Mouse (Mus musculus): Measurements from ENCODE around the gene Slc32a1. TPM values are rescaled to one million over a fixed set of nuclear protein-coding genes. Genes with fewer than 3 reads are reported as not detected.

The Slc32a1 gene
- total RNA-seq, 1 experiment = 0.71 TPM

DNA sequence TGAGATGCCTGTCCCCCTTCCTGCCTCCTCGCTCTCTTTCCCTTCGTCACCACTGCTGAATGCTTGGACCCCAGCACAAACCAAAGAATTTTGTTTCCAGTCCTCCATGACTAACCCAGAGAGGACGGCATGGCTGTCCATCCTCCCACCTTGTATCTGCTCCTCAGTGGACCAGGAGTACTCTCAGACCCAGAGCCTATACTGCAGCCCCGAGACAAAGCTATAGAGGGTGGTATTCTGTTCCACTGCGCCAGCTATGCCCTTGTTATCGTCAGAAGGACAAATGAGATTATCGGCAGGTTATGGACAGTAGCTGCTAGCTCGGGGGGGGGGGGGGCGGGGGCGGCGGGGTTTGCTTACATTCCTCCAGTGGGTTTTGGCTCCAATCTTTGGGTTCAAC, 6.2 kb downstream of the Slc32a1 start:
- no peak overlapping the region for H3K9ac ChIP-seq (ENCODE audit: insufficient read depth, low read depth, low read length, poor library complexity, severe bottlenecking)
- in situ Hi-C loops (cut with MboI; ENCODE audit: low sequenced_read_pairs in 2 of 2, unreplicated experiment in 2 of 2) = no loop called here
- no peak for DNase-seq (ENCODE audit: low read depth, low spot score)
- H3K36me3 ChIP-seq (ENCODE audit: control insufficient read depth, insufficient read depth, low read length, poor library complexity, severe bottlenecking) = no peaks in the 10 kb centered on the region
- no peaks in the 10 kb centered on the region for H3K9me3 ChIP-seq (ENCODE audit: control insufficient read depth, insufficient read depth, low read depth, low read length)
- peaks cover 0 to 19% of the 10 kb centered on the region in 2 experiments; a peak in 2 of 4 replicates for H3K4me1 ChIP-seq (ENCODE audit: control insufficient read depth in 2 of 2, insufficient read depth in 2 of 2, low read length in 2 of 2, poor library complexity in 1 of 2)
- H3K27ac ChIP-seq (ENCODE audit: insufficient read depth, low read depth, low read length, poor library complexity, severe bottlenecking) = no peak overlapping the region
- peak overlapping the region in 1 of 2 experiments; percentile 18; a peak in 1 of 4 replicates for H3K4me3 ChIP-seq (ENCODE audit: insufficient read depth in 1 of 2, low read depth in 1 of 2, low read length in 2 of 2, poor library complexity in 1 of 2, severe bottlenecking in 1 of 2)
- TF ChIP-seq MAFK (IDR thresholded peaks at IDR 0.05; ENCODE audit: insufficient read depth, low read depth, low read length) (no peak), ZNF384 (IDR thresholded peaks at IDR 0.05; ENCODE audit: low read depth, low read length) (no peak), ZC3H11A (IDR thresholded peaks at IDR 0.05; ENCODE audit: borderline replicate concordance, low read depth, low read length) (no peak), CHD2 (IDR thresholded peaks at IDR 0.05; ENCODE audit: low read depth, low read length) (no peak)

DNA sequence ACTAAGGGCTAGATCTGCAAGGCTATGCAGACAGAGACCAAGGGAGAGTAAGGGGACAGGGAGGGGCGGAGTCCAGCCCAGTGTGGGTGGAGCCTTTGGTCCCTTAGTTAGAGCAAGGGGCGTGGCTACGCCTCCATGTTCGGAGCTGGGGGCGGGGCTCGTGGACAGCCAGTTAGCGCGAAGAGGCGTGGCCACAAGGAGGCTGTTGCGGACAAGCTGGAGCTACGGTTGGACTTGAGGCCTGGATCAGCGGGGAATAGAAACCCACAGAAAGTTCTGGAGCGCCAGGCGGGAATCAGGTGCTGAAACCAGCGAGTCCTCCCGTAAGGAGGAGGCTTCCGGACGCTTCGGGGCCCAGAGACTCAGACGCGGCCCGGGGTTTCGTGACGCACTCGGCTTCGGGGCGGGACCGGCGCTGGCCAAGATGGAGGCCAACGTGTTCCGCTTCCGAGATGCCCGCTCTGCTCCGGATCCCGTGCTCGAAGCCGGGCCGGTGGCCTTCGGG, 14.2 kb downstream of the Slc32a1 start, which contains the start of gene Actr5:
TSS of gene Actr5 (plus strand) at position 171 of the 505 bp plus-strand sequence.
- peak; percentile 99 for DNase-seq (ENCODE audit: low read depth, low spot score)
- Histone ChIP-seq H3K4me1 (ENCODE audit: control insufficient read depth in 2 of 2, insufficient read depth in 2 of 2, low read length in 2 of 2, poor library complexity in 1 of 2) (peaks cover 0 to 1% of the 10 kb centered on the region in 2 experiments; a peak in 1 of 4 replicates), H3K9ac (ENCODE audit: insufficient read depth, low read depth, low read length, poor library complexity, severe bottlenecking) (peak within 1 kb of the TSS; percentile 80), H3K9me3 (ENCODE audit: control insufficient read depth, insufficient read depth, low read depth, low read length) (no peaks in the 10 kb centered on the region), H3K36me3 (ENCODE audit: control insufficient read depth, insufficient read depth, low read length, poor library complexity, severe bottlenecking) (peaks cover 5% of the 10 kb centered on the region), H3K27ac (ENCODE audit: insufficient read depth, low read depth, low read length, poor library complexity, severe bottlenecking) (no peak within 1 kb of the TSS), H3K4me3 (ENCODE audit: insufficient read depth in 1 of 2, low read depth in 1 of 2, low read length in 2 of 2, poor library complexity in 1 of 2, severe bottlenecking in 1 of 2) (peak within 1 kb of the TSS; percentile 80 to 100)
- TF ChIP-seq HCFC1 (IDR thresholded peaks at IDR 0.05; ENCODE audit: borderline replicate concordance, insufficient read depth, low read length) (peak; percentile 46; the same call in 1 of the 2 replicates), MAFK (IDR thresholded peaks at IDR 0.05; ENCODE audit: insufficient read depth, low read depth, low read length) (no peak), ZC3H11A (IDR thresholded peaks at IDR 0.05; ENCODE audit: borderline replicate concordance, low read depth, low read length) (no peak)
- in situ Hi-C loops (cut with MboI; ENCODE audit: low sequenced_read_pairs in 2 of 2, unreplicated experiment in 2 of 2) = loop anchor here (5.0 to 10.0 kb wide), 2 partner anchors 77 to 80 kb away; no protein-coding TSS in a partner anchor

DNA sequence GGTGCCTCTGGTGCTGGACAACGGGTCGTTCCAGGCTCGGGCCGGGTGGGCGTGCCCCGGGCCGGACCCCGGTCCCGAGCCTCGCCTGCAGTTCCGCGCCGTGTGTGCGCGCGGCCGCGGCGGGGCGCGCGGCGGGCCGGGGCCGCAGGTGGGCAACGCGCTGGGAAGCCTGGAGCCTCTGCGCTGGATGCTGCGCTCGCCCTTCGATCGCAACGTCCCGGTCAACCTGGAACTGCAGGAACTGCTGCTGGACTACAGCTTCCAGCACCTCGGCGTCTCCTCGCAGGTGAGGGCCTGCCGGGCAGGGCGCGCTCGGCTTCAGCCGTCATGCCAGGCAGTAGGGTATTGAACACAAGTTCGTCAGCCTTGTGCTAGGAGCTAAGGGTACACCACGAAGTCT, 14.7 kb downstream of the Slc32a1 start:
- peaks cover 8% of the 10 kb centered on the region for H3K36me3 ChIP-seq (ENCODE audit: control insufficient read depth, insufficient read depth, low read length, poor library complexity, severe bottlenecking)
- H3K4me3 ChIP-seq (ENCODE audit: insufficient read depth in 1 of 2, low read depth in 1 of 2, low read length in 2 of 2, poor library complexity in 1 of 2, severe bottlenecking in 1 of 2) = peak overlapping the region; percentile 80 to 100
- DNase-seq (ENCODE audit: low read depth, low spot score) = no peak
- in situ Hi-C loops (cut with MboI; ENCODE audit: low sequenced_read_pairs in 2 of 2, unreplicated experiment in 2 of 2) = loop anchor here (5.0 to 10.0 kb wide), 2 partner anchors 78 to 80 kb away; no protein-coding TSS in a partner anchor
- H3K9me3 ChIP-seq (ENCODE audit: control insufficient read depth, insufficient read depth, low read depth, low read length) = no peaks in the 10 kb centered on the region
- peak overlapping the region; percentile 80 for H3K9ac ChIP-seq (ENCODE audit: insufficient read depth, low read depth, low read length, poor library complexity, severe bottlenecking)
- TF ChIP-seq MAFK (IDR thresholded peaks at IDR 0.05; ENCODE audit: insufficient read depth, low read depth, low read length) = no peak
- no peak for TF ChIP-seq HCFC1 (IDR thresholded peaks at IDR 0.05; ENCODE audit: borderline replicate concordance, insufficient read depth, low read length)
- no peak for TF ChIP-seq ZNF384 (IDR thresholded peaks at IDR 0.05; ENCODE audit: low read depth, low read length)
- TF ChIP-seq ZC3H11A (IDR thresholded peaks at IDR 0.05; ENCODE audit: borderline replicate concordance, low read depth, low read length) = no peak
- no peak for TF ChIP-seq CHD2 (IDR thresholded peaks at IDR 0.05; ENCODE audit: low read depth, low read length)
- H3K27ac ChIP-seq (ENCODE audit: insufficient read depth, low read depth, low read length, poor library complexity, severe bottlenecking) = no peak overlapping the region
- peaks cover 0 to 1% of the 10 kb centered on the region in 2 experiments; a peak in 1 of 4 replicates for H3K4me1 ChIP-seq (ENCODE audit: control insufficient read depth in 2 of 2, insufficient read depth in 2 of 2, low read length in 2 of 2, poor library complexity in 1 of 2)

DNA sequence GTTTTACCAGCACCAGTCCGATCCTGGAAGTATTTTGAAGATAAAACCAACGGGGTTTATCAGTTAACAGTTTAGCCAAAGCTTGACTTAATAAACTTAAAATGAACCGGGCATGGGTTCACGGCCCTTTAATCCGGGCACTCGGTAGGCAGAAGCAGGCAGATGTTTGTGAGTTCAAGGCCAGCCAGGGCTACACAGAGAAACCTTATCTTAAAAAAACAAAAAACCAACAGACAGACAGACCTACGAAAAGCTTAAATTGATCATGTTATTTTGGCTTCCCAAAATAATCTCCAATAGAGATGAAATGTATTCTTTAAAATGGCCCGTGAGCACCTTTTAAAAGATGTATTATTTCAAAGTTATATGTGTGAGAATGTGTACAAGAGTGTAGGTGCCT, 15.1 kb downstream of the Slc32a1 start:
- peaks cover 0 to 1% of the 10 kb centered on the region in 2 experiments; a peak in 1 of 4 replicates for H3K4me1 ChIP-seq (ENCODE audit: control insufficient read depth in 2 of 2, insufficient read depth in 2 of 2, low read length in 2 of 2, poor library complexity in 1 of 2)
- H3K9ac ChIP-seq (ENCODE audit: insufficient read depth, low read depth, low read length, poor library complexity, severe bottlenecking) = peak overlapping the region; percentile 80
- H3K9me3 ChIP-seq (ENCODE audit: control insufficient read depth, insufficient read depth, low read depth, low read length) = no peaks in the 10 kb centered on the region
- DNase-seq (ENCODE audit: low read depth, low spot score) = no peak
- H3K4me3 ChIP-seq (ENCODE audit: insufficient read depth in 1 of 2, low read depth in 1 of 2, low read length in 2 of 2, poor library complexity in 1 of 2, severe bottlenecking in 1 of 2) = peak overlapping the region; percentile 80 to 100
- in situ Hi-C loops (cut with MboI; ENCODE audit: low sequenced_read_pairs in 2 of 2, unreplicated experiment in 2 of 2) = loop anchor here (5.0 to 10.0 kb wide), 2 partner anchors 78 to 81 kb away; no protein-coding TSS in a partner anchor
- H3K27ac ChIP-seq (ENCODE audit: insufficient read depth, low read depth, low read length, poor library complexity, severe bottlenecking) = no peak overlapping the region
- TF ChIP-seq CHD2 (IDR thresholded peaks at IDR 0.05; ENCODE audit: low read depth, low read length) = no peak
- peaks cover 10% of the 10 kb centered on the region for H3K36me3 ChIP-seq (ENCODE audit: control insufficient read depth, insufficient read depth, low read length, poor library complexity, severe bottlenecking)

DNA sequence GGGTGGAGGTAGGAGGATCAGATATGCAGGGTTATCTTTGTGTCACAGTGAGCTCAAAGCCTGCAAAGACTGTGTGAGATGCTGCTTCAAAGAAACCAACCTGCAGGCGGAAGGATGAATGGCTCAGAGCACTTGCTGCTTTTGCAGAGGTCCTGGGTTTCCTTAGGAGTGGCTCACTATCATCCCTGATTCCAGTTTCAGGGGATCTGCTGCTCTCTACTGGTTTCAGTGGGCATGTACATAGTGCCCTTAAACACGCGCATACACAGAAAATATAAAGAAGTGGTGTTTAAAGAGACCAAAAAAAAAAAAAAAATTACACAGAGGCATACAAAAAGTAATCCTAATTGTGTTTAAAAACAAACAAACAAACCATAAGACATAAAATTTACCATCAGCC, 18.3 kb downstream of the Slc32a1 start:
- H3K4me3 ChIP-seq (ENCODE audit: insufficient read depth in 1 of 2, low read depth in 1 of 2, low read length in 2 of 2, poor library complexity in 1 of 2, severe bottlenecking in 1 of 2) = no peak overlapping the region
- DNase-seq (ENCODE audit: low read depth, low spot score) = no peak
- no peaks in the 10 kb centered on the region for H3K9me3 ChIP-seq (ENCODE audit: control insufficient read depth, insufficient read depth, low read depth, low read length)
- H3K36me3 ChIP-seq (ENCODE audit: control insufficient read depth, insufficient read depth, low read length, poor library complexity, severe bottlenecking) = peaks cover 34% of the 10 kb centered on the region
- no peak for TF ChIP-seq ZC3H11A (IDR thresholded peaks at IDR 0.05; ENCODE audit: borderline replicate concordance, low read depth, low read length)
- TF ChIP-seq HCFC1 (IDR thresholded peaks at IDR 0.05; ENCODE audit: borderline replicate concordance, insufficient read depth, low read length) = no peak
- no peak for TF ChIP-seq MAFK (IDR thresholded peaks at IDR 0.05; ENCODE audit: insufficient read depth, low read depth, low read length)
- no peak for TF ChIP-seq CHD2 (IDR thresholded peaks at IDR 0.05; ENCODE audit: low read depth, low read length)
- no peak for TF ChIP-seq ZNF384 (IDR thresholded peaks at IDR 0.05; ENCODE audit: low read depth, low read length)
- in situ Hi-C loops (cut with MboI; ENCODE audit: low sequenced_read_pairs in 2 of 2, unreplicated experiment in 2 of 2) = loop anchor here (5.0 to 10.0 kb wide), 2 partner anchors 82 to 84 kb away; no protein-coding TSS in a partner anchor
- H3K27ac ChIP-seq (ENCODE audit: insufficient read depth, low read depth, low read length, poor library complexity, severe bottlenecking) = no peak overlapping the region
- peaks cover 0 to 1% of the 10 kb centered on the region in 2 experiments; a peak in 1 of 4 replicates for H3K4me1 ChIP-seq (ENCODE audit: control insufficient read depth in 2 of 2, insufficient read depth in 2 of 2, low read length in 2 of 2, poor library complexity in 1 of 2)
- no peak overlapping the region for H3K9ac ChIP-seq (ENCODE audit: insufficient read depth, low read depth, low read length, poor library complexity, severe bottlenecking)

Data from ES-E14 (cell line).